Mouse (Mus musculus) kidney, embryonic 15.5 days (tissue): Measurements from ENCODE around the gene Palm2. TPM values are rescaled to one million over a fixed set of nuclear protein-coding genes. Genes with fewer than 3 reads are reported as not detected.

Source experiments
- ATAC-seq: fragments of 200-750 bp; cut with Nextera tagmentation; replicated peaks from 2 replicates; pipeline ENCODE4 v1.8.0; 2017; ENCODE audit warnings: moderate TSS enrichment; ENCODE audit not compliant: low FRiP score
- H3K27ac ChIP-seq: fragments of 300-500 bp; sonication (generic); 2 replicates; pipeline ENCODE4 v1.5.1; 2015; ENCODE audit warnings: mild to moderate bottlenecking, inconsistent platforms
- H3K27me3 ChIP-seq: fragments of 300-500 bp; sonication (generic); 2 replicates; pipeline ENCODE4 v1.6.1; 2015; ENCODE audit warnings: inconsistent platforms
- H3K36me3 ChIP-seq: fragments of 300-500 bp; sonication (generic); 2 replicates; pipeline ENCODE4 v1.6.1; 2015; ENCODE audit warnings: inconsistent platforms
- H3K4me1 ChIP-seq: fragments of 300-500 bp; sonication (generic); 2 replicates; pipeline ENCODE4 v1.6.1; 2015; ENCODE audit warnings: inconsistent platforms
- H3K4me2 ChIP-seq: fragments of 300-500 bp; sonication (generic); 2 replicates; pipeline ENCODE4 v1.6.1; 2015; ENCODE audit warnings: moderate library complexity, mild to moderate bottlenecking, inconsistent platforms
- H3K4me3 ChIP-seq: fragments of 300-500 bp; sonication (generic); replicated peaks from 2 replicates; pipeline ENCODE4 v1.5.1; 2015; ENCODE audit warnings: mild to moderate bottlenecking, inconsistent platforms
- H3K9ac ChIP-seq: fragments of 300-500 bp; sonication (generic); 2 replicates; pipeline ENCODE4 v1.6.1; 2015; ENCODE audit warnings: mild to moderate bottlenecking, inconsistent platforms
- H3K9me3 ChIP-seq: fragments of 300-500 bp; sonication (generic); replicated peaks from 2 replicates; pipeline ENCODE4 v1.6.1; 2016; ENCODE audit warnings: inconsistent platforms
- WGBS: fragments of 180-500 bp; shearing (Covaris S2); methylation state at CpG from one replicate; pipeline ENCODE4 v1.1.7; 2015; ENCODE audit warnings: mixed read lengths; 5-methylcytosine and 5-hydroxymethylcytosine counted together
- polyA plus RNA-seq: library from polyadenylated mRNA; unstranded; fragments of >200 nt; fragmentation: Nextera tagmentation; extraction: Ambion mirVana; gene quantifications from 2 replicates; pipeline ENCODE4 v1.2.1, GENCODE M21; 2015

Palm2 gene
- polyA plus RNA-seq, 1 experiment from 2014 or later = 1.9 TPM

DNA sequence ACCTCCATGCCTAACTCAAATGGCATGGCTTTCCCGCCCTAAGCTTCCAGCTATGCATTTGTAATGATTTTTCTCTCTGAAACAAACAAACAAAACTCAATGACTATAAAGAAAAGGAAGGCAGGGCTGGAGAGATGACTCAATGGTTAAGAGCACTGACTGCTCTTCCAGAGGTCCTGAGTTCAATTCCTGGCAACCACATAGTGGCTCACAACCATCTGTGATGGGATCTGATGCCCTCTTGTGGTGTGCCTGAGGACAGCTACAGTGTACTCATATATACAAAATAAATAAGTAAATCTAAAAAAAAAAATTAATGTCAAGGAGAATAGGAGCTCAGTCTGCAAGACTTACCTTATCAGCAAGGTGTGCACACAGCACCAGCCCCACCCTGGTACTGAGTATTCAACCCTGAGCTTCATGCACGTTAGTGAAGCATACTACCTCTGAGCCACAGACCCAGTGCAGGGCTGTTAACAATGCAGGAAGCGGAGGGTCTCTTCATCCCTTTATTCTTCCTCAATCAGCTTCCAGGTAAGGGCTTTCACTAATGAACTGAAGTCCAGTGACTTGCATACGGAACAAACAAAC, 12.9 kb downstream of the Palm2 start:
- no peak overlapping the region for H3K4me2 ChIP-seq
- no peaks in the 10 kb centered on the region for H3K36me3 ChIP-seq
- H3K9ac ChIP-seq = no peak overlapping the region
- no peak for ATAC-seq
- no peaks in the 10 kb centered on the region for H3K9me3 ChIP-seq
- no peaks in the 10 kb centered on the region for H3K4me1 ChIP-seq
- no peak overlapping the region for H3K27ac ChIP-seq
- 84% methylated on average over 4 of the region's 4 CpGs for WGBS
- no peaks in the 10 kb centered on the region for H3K27me3 ChIP-seq
- H3K4me3 ChIP-seq = no peak overlapping the region

- WGBS = 28% methylated on average over 3 of the region's 3 CpGs
- no peaks in the 10 kb centered on the region for H3K27me3 ChIP-seq
- H3K36me3 ChIP-seq = no peaks in the 10 kb centered on the region
- no peak overlapping the region for H3K27ac ChIP-seq
- H3K4me2 ChIP-seq = no peak overlapping the region
- no peak overlapping the region for H3K4me3 ChIP-seq
- H3K9ac ChIP-seq = no peak overlapping the region
- H3K4me1 ChIP-seq = no peaks in the 10 kb centered on the region
- no peak for ATAC-seq
- H3K9me3 ChIP-seq = no peaks in the 10 kb centered on the region
Observed at GRCm38 (mm10) chr4:57451896-57452295, 17.8 kb downstream of the Palm2 start.

DNA sequence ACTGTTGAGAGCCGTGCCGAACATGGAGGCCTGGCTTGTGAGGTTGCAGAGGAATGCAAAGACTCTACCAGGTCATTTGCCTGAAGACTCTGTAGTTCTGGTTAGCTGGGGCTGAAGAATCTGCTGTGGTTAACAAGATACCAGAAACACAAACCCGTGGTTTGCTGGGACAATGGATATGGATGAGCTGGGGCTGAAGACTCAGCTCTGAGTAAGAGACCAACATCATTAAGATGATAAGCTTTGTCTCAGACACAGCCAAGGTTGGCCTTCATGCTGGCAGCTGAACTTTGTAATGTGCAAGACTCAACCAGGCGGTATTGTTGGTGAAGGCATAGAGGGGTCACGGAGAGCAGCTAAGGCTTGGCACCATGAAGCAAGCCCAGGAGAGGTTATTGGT, 18.6 kb downstream of the Palm2 start:
- WGBS = 96% methylated on average over 5 of the region's 5 CpGs
- Histone ChIP-seq H3K4me1 (no peaks in the 10 kb centered on the region), H3K27ac (no peak overlapping the region), H3K9ac (no peak overlapping the region), H3K4me3 (no peak overlapping the region), H3K27me3 (no peaks in the 10 kb centered on the region), H3K36me3 (no peaks in the 10 kb centered on the region), H3K9me3 (no peaks in the 10 kb centered on the region), H3K4me2 (no peak overlapping the region)
- no peak for ATAC-seq

DNA sequence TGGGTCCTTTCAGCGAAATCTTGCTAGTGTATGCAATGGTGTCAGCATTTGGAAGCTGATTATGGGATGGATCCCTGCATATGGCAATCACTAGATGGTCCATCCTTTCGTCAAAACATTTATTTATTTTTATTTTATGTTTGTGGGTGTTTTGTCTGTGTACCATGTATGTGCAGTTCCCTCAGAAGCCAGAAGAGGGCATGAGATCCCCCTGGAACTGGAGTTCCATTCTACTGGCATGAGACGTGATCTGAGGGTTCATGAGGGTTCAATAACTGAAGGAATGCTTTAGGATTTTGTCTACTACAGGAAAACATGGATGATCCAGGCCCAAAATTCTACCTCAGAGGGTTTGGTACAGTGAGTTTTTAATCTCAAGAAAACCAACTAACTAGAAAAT, 28.3 kb downstream of the Palm2 start:
- Histone ChIP-seq H3K27ac (no peak overlapping the region), H3K9ac (no peak overlapping the region), H3K4me2 (no peak overlapping the region), H3K4me1 (no peaks in the 10 kb centered on the region), H3K36me3 (no peaks in the 10 kb centered on the region), H3K27me3 (no peaks in the 10 kb centered on the region), H3K4me3 (no peak overlapping the region), H3K9me3 (no peaks in the 10 kb centered on the region)
- 63% methylated on average over 3 of the region's 3 CpGs for WGBS
- no peak for ATAC-seq

DNA sequence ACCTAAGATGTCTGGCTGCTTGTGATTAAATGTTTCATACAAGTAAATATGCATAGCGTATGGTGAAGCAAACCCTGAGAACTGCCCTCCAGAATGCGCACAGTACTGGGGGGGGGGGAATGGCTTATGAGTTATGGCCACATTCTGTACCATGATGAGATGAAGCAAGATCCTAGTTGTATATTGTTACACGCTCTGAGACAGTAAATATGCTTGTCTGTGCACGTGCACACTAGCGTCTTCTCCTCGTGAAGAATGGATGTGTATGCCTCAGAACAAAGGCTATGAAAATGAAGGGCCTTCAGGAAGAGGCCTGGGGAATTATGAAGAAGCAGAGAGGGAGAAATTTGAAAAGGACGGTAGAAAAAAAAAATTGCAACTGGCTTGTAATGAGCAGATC, 48.4 kb downstream of the Palm2 start:
- Histone ChIP-seq H3K9me3 (no peaks in the 10 kb centered on the region), H3K27me3 (no peaks in the 10 kb centered on the region), H3K9ac (no peak overlapping the region), H3K27ac (no peak overlapping the region), H3K4me3 (no peak overlapping the region), H3K4me1 (no peaks in the 10 kb centered on the region), H3K36me3 (no peaks in the 10 kb centered on the region), H3K4me2 (no peak overlapping the region)
- no peak for ATAC-seq
- 81% methylated on average over 7 of the region's 7 CpGs for WGBS

DNA sequence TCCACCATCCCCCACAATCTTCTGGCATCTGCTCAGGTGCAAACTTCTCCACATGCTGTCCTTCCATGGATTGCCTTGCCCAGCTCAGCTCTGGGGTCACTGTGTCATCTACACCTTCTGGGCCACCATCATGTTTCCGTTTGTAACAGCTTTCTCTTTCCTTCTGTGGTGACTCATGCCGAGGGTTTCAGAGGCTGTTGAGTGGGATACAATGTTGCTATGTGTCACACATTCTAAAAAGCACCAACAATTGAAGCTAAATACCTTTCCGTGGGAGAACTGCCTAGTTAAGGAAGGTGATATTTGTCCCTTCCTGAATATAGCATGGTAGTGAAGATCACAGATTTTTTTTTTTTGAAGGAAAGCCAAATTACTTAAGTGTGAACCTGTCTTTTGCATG, 52.3 kb downstream of the Palm2 start:
- Histone ChIP-seq H3K9ac (no peak overlapping the region), H3K27me3 (no peaks in the 10 kb centered on the region), H3K9me3 (no peaks in the 10 kb centered on the region), H3K27ac (no peak overlapping the region), H3K4me3 (no peak overlapping the region), H3K36me3 (no peaks in the 10 kb centered on the region), H3K4me2 (no peak overlapping the region), H3K4me1 (no peaks in the 10 kb centered on the region)
- 92% methylated on average over 3 of the region's 3 CpGs for WGBS
- no peak for ATAC-seq

DNA sequence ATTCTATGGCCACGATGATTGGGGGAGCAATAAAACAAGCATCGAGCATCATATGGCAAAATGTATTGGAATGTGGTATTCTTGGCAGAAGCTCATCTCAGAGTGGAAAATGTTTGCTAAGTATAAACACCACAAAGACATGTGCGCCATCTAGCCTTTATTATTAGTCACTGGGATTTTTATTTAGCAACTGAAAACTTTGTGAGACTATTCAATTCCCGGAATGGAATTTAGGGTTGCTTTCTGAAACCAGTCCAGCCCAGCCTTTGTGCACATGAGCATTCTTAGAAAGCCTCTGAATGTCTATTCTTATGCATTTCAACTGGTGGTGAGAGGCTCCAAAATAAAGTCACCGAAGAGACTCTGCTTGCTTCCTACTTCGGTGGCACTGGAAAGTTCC, 55.8 kb downstream of the Palm2 start:
- 85% methylated on average over 6 of the region's 6 CpGs for WGBS
- Histone ChIP-seq H3K4me3 (no peak overlapping the region), H3K9me3 (no peaks in the 10 kb centered on the region), H3K27ac (no peak overlapping the region), H3K9ac (no peak overlapping the region), H3K36me3 (no peaks in the 10 kb centered on the region), H3K27me3 (no peaks in the 10 kb centered on the region), H3K4me1 (no peaks in the 10 kb centered on the region), H3K4me2 (no peak overlapping the region)
- ATAC-seq = no peak

GRCm38 (mm10) chr4:57504792-57505191, 70.7 kb downstream of the Palm2 start:
- no peaks in the 10 kb centered on the region for H3K27me3 ChIP-seq
- H3K9me3 ChIP-seq = no peaks in the 10 kb centered on the region
- H3K9ac ChIP-seq = no peak overlapping the region
- H3K4me2 ChIP-seq = no peak overlapping the region
- no peaks in the 10 kb centered on the region for H3K4me1 ChIP-seq
- H3K27ac ChIP-seq = no peak overlapping the region
- no peaks in the 10 kb centered on the region for H3K36me3 ChIP-seq
- no peak overlapping the region for H3K4me3 ChIP-seq
- WGBS = 89% methylated on average over 6 of the region's 6 CpGs
- no peak for ATAC-seq

DNA sequence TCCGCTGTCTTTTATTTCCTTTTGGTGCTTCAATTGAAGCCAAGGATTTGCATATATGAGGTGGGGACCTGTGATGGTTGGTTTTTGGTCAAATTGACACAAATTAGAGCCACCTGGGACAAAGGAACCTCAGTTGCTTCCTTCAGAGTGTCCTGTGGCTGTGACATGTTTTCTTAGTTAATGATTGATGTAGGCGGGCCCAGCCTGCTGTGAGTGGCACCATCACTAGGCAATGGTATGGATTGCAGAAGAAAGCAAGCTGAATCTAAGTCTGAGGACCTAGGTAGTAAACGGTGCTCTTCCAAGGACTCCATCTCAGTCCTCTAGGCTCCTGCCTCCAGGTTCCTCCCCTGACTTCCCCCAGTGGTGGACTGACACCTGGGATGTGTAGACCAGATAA, 76.5 kb downstream of the Palm2 start:
- Histone ChIP-seq H3K27ac (no peak overlapping the region), H3K4me3 (no peak overlapping the region), H3K27me3 (peaks cover 10% of the 10 kb centered on the region), H3K4me1 (peaks cover 9% of the 10 kb centered on the region), H3K9me3 (no peaks in the 10 kb centered on the region), H3K36me3 (no peaks in the 10 kb centered on the region), H3K9ac (no peak overlapping the region), H3K4me2 (no peak overlapping the region)
- 75% methylated on average over 3 of the region's 3 CpGs for WGBS
- no peak for ATAC-seq

GRCm38 (mm10) chr4:57511734-57512133, 77.7 kb downstream of the Palm2 start:
- WGBS = 86% methylated on average over 1 of the region's 1 CpGs
- no peak for ATAC-seq

DNA sequence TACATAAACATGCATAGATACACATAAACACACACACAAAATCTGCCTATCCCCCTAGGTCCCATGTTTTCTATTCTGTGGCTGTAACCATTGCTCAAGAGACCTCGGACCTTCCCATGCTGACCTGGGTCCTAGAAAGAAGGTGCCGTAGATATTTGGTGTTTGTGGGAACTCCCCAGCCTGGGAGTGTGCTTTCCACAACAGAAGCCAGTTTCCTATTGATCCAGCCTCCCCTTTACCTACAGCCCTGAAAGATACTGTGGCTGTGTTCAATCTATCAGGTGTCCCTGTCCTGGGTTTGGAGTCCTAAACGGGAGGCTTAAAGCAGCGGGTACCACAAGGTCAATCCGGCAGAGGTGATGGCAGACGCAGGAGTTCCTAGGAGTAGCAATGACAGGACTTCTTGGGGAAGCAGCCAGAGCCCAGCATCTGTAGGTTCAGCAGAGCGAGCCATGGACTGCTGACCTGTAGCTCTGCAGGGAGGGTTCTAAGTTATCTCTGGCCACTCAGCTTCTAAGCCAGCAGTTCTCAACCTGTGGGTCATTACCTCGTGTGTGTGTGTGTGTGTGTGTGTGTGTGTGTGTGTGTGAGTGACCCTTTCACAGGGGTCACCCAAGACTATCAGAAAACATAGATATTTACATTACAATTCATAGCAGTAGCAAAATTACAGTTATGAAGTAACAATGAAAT, 79.3 kb downstream of the Palm2 start:
- ATAC-seq = no peak
- H3K27ac ChIP-seq = no peak overlapping the region
- WGBS = 70% methylated on average over 8 of the region's 8 CpGs

More at GRCm38 (mm10) chr4:57511734-57512133, 77.7 kb downstream of the Palm2 start:
- Histone ChIP-seq H3K4me2 (no peak overlapping the region), H3K27me3 (peaks cover 10% of the 10 kb centered on the region), H3K36me3 (no peaks in the 10 kb centered on the region), H3K27ac (no peak overlapping the region), H3K4me1 (peaks cover 11% of the 10 kb centered on the region), H3K9me3 (no peaks in the 10 kb centered on the region), H3K9ac (no peak overlapping the region), H3K4me3 (no peak overlapping the region)

GRCm38 (mm10) chr4:57514003-57514937, 80.2 kb downstream of the Palm2 start:
- H3K9ac ChIP-seq = no peak overlapping the region
- no peak overlapping the region for H3K27ac ChIP-seq
- WGBS = 40% methylated on average over 31 of the region's 31 CpGs
- H3K4me3 ChIP-seq = no peak overlapping the region
- peak; percentile 60 for ATAC-seq
- no peaks in the 10 kb centered on the region for H3K9me3 ChIP-seq
- H3K36me3 ChIP-seq = no peaks in the 10 kb centered on the region
- peaks cover 11% of the 10 kb centered on the region for H3K4me1 ChIP-seq
- peak overlapping the region; percentile 27; the same call in 1 of the 2 replicates for H3K4me2 ChIP-seq
- H3K27me3 ChIP-seq = peaks cover 15% of the 10 kb centered on the region

More for the DNA sequence above, 79.3 kb downstream of the Palm2 start:
- Histone ChIP-seq H3K36me3 (no peaks in the 10 kb centered on the region), H3K9me3 (no peaks in the 10 kb centered on the region), H3K9ac (no peak overlapping the region), H3K4me1 (peaks cover 11% of the 10 kb centered on the region), H3K27me3 (peaks cover 15% of the 10 kb centered on the region), H3K4me3 (no peak overlapping the region), H3K4me2 (no peak overlapping the region)
